Mouse (Mus musculus): ENCODE measurements at regions not wholly inside any gene's neighbourhood (a gene's known extent, or its start where the extent isn't known, plus 50 kb on each side); places are given as distances from the start of the nearest gene placed in this dataset.

DNA sequence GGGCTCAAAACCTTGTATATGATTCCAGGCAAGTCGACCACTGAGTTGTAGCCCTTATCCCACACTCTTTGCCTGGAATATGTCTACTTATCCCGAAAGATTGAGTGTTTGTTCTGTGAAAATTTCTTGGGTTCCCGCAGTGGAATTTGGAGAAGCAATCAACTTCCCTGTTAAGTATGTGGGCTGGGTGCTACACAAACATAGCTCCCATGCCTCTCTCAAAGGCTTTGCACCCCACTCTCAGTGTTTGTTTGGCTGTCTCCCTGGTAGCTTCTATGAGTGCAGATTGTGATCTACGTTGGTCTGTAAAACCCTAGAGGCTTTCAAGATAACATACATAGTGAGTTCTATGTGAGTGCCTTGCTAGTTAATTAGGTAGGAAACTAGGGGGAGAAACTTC, 1184.2 kb downstream of the 4930447A16Rik start:
- peak; percentile 72 for DNase-seq

All from lung, postnatal 36 days (tissue).